Mouse (Mus musculus) neural tube, embryonic 12.5 days (tissue): ENCODE measurements at regions not wholly inside any gene's neighbourhood (a gene's known extent, or its start where the extent isn't known, plus 50 kb on each side); places are given as distances from the start of the nearest gene placed in this dataset.
A peak's percentile ranks its signal among the peaks of the same experiment; 100 is the strongest.

ENCODE experiments used
- ATAC-seq: fragments of 200-750 bp; cut with Nextera tagmentation; 2 replicates; pipeline ENCODE4 v1.8.0; 2017; ENCODE audit warnings: low read depth, mild to moderate bottlenecking, moderate TSS enrichment, moderate library complexity; ENCODE audit not compliant: low FRiP score
- H3K27ac ChIP-seq: fragments of 300-500 bp; sonication (generic); 2 replicates; pipeline ENCODE4 v1.5.1; 2016
- H3K27me3 ChIP-seq: fragments of 300-500 bp; sonication (generic); replicated peaks from 2 replicates; pipeline ENCODE4 v1.6.1; 2016; ENCODE audit warnings: mild to moderate bottlenecking
- H3K36me3 ChIP-seq: fragments of 300-500 bp; sonication (generic); 2 replicates; pipeline ENCODE4 v1.6.1; 2016; ENCODE audit warnings: mild to moderate bottlenecking
- H3K4me1 ChIP-seq: fragments of 300-500 bp; sonication (generic); 2 replicates; pipeline ENCODE4 v1.6.1; 2016
- H3K4me2 ChIP-seq: fragments of 300-500 bp; sonication (generic); replicated peaks from 2 replicates; pipeline ENCODE4 v1.6.1; 2016; ENCODE audit warnings: mild to moderate bottlenecking
- H3K4me3 ChIP-seq: fragments of 300-500 bp; sonication (generic); 2 replicates; pipeline ENCODE4 v1.5.1; 2016
- H3K9ac ChIP-seq: fragments of 300-500 bp; sonication (generic); 2 replicates; pipeline ENCODE4 v1.6.1; 2016; ENCODE audit warnings: mild to moderate bottlenecking
- H3K9me3 ChIP-seq: fragments of 300-500 bp; sonication (generic); 2 replicates; pipeline ENCODE4 v1.6.1; 2016; ENCODE audit warnings: mild to moderate bottlenecking
- WGBS: fragments of 180-500 bp; shearing (Covaris S2); methylation state at CpG from one replicate; pipeline ENCODE4 v1.1.7; 2016; 5-methylcytosine and 5-hydroxymethylcytosine counted together

- Histone ChIP-seq H3K27ac (no peak overlapping the region), H3K36me3 (no peaks in the 10 kb centered on the region), H3K9me3 (no peaks in the 10 kb centered on the region), H3K9ac (no peak overlapping the region), H3K4me2 (no peak overlapping the region), H3K4me1 (no peaks in the 10 kb centered on the region), H3K27me3 (no peaks in the 10 kb centered on the region), H3K4me3 (no peak overlapping the region)
- no peak for ATAC-seq
- 67% methylated on average over 8 of the region's 8 CpGs for WGBS
These were observed 690.4 kb downstream of the Defb40 start for GRCm38 (mm10) chr8:18287536-18288237.

DNA sequence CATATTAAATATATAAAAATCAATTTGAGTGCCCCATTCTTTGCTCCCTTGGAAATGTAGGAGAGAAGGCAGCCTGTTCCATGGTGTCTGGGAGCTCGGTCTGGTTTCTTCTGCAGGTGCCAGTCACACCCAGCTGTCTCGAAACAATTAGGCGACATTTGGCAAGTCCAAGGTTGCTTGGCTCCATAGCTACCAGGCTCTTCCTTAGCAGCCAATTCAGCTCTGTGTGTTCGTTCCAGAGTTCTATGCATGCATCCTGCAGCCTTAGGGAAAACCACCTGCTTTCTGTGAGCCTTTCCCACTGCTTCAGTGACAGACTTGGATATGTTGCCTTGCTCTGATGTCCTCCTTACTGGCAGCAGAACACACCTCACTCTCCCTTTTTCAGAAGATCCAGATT is 698.1 kb downstream of the Defb40 start:
- H3K4me2 ChIP-seq: no peak overlapping the region
- no peaks in the 10 kb centered on the region for H3K36me3 ChIP-seq
- no peak overlapping the region for H3K4me3 ChIP-seq
- H3K9me3 ChIP-seq: no peaks in the 10 kb centered on the region
- no peaks in the 10 kb centered on the region for H3K4me1 ChIP-seq
- no peak overlapping the region for H3K27ac ChIP-seq
- no peak overlapping the region for H3K9ac ChIP-seq
- ATAC-seq: no peak
- 85% methylated on average over 4 of the region's 4 CpGs for WGBS
- H3K27me3 ChIP-seq: no peaks in the 10 kb centered on the region

GRCm38 (mm10) chr8:18268301-18268700 is 709.8 kb downstream of the Defb40 start:
- no peaks in the 10 kb centered on the region for H3K9me3 ChIP-seq
- 81% methylated on average over 7 of the region's 7 CpGs for WGBS
- H3K4me3 ChIP-seq: no peak overlapping the region
- no peak for ATAC-seq
- no peak overlapping the region for H3K4me2 ChIP-seq
- no peak overlapping the region for H3K9ac ChIP-seq
- H3K36me3 ChIP-seq: no peaks in the 10 kb centered on the region
- H3K4me1 ChIP-seq: no peaks in the 10 kb centered on the region
- no peaks in the 10 kb centered on the region for H3K27me3 ChIP-seq
- no peak overlapping the region for H3K27ac ChIP-seq

- H3K4me3 ChIP-seq: no peak overlapping the region
- no peaks in the 10 kb centered on the region for H3K9me3 ChIP-seq
- 90% methylated on average over 7 of the region's 7 CpGs for WGBS
- H3K36me3 ChIP-seq: no peaks in the 10 kb centered on the region
- ATAC-seq: no peak
- no peak overlapping the region for H3K27ac ChIP-seq
- no peaks in the 10 kb centered on the region for H3K27me3 ChIP-seq
- no peaks in the 10 kb centered on the region for H3K4me1 ChIP-seq
- H3K4me2 ChIP-seq: no peak overlapping the region
- no peak overlapping the region for H3K9ac ChIP-seq
These were observed 719.6 kb downstream of the Defb40 start for GRCm38 (mm10) chr8:18258287-18258961.

DNA sequence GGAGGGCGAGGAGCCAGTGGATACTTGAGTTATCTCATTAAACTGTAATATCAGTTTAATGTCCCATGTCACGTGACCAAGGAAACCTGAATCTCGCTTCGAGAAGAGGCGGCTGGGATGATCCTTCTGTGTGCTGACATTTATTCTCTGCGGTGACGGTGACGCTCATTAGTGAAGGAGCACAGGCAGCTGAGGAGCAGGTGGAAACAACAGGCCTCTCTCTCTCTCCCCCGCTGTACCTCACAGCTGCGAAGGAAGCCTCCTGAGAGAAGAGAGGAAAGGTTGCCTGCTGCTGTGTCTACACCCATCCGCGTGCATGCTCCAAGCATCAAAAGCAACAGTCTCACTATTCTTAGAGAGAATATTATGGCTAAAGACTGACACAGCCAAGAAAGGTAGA is 731.8 kb downstream of the Defb40 start:
- ATAC-seq: peak; percentile 51
- no peak overlapping the region for H3K4me3 ChIP-seq
- H3K27ac ChIP-seq: no peak overlapping the region
- no peaks in the 10 kb centered on the region for H3K9me3 ChIP-seq
- H3K9ac ChIP-seq: no peak overlapping the region
- no peaks in the 10 kb centered on the region for H3K27me3 ChIP-seq
- no peaks in the 10 kb centered on the region; the same call in 1 of the 2 replicates for H3K4me1 ChIP-seq
- H3K36me3 ChIP-seq: no peaks in the 10 kb centered on the region
- WGBS: 74% methylated on average over 12 of the region's 12 CpGs
- H3K4me2 ChIP-seq: no peak overlapping the region

DNA sequence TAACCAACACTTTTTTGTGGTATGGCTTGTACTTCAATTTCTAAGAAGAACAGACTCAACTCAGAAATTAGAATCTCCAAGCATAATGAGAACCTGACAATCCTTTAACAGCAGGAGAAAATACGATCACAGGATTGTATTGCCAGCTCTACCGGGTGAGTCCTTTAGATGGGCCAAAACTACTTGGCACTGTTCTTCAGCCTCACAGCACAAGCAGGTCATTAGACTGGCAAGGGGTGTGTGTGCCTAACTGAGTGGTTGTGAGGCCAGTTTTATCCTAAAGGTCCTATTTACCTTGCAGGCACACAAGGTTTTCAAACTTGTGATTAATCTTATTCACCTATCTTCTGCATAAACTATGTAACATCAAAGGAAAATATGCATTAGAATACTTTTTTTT is 760.5 kb downstream of the Defb40 start:
- Histone ChIP-seq H3K9me3 (no peaks in the 10 kb centered on the region), H3K4me1 (no peaks in the 10 kb centered on the region), H3K27me3 (no peaks in the 10 kb centered on the region), H3K4me3 (no peak overlapping the region), H3K4me2 (no peak overlapping the region), H3K9ac (no peak overlapping the region), H3K27ac (no peak overlapping the region), H3K36me3 (no peaks in the 10 kb centered on the region)
- 70% methylated on average over 2 of the region's 2 CpGs for WGBS
- ATAC-seq: no peak

- Histone ChIP-seq H3K27ac (no peak overlapping the region), H3K36me3 (no peaks in the 10 kb centered on the region), H3K4me2 (no peak overlapping the region), H3K4me3 (no peak overlapping the region), H3K9me3 (no peaks in the 10 kb centered on the region), H3K4me1 (no peaks in the 10 kb centered on the region), H3K9ac (no peak overlapping the region), H3K27me3 (no peaks in the 10 kb centered on the region)
- 94% methylated on average over 7 of the region's 7 CpGs for WGBS
- no peak for ATAC-seq
These were observed 760.9 kb downstream of the Defb40 start for GRCm38 (mm10) chr8:18217192-18217591.

DNA sequence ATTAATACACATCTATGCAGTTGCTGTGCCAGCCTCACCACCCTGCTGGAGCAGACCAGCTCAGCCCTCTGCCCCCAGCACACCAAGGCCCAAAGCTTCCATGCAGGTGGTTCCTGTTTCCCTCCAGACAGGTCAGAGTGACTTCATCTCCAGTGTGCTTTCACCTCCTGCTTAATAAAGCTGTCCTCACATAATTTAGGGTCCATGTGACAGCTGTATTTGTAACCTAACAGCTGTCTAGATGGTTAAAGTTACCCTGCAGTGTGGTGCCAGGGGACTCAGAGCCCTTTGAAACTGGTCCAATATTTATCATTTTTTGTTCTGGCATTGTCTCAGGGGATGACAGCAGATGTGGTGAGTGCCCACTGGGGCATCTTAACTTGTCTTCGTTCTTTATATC is 761.5 kb downstream of the Defb40 start:
- ATAC-seq: 0 out of 2 replicates have a peak, but pooled peaks have one; percentile 37

GRCm38 (mm10) chr8:18210067-18210466 is 768.0 kb downstream of the Defb40 start:
- no peak overlapping the region for H3K9ac ChIP-seq
- no peak overlapping the region for H3K4me2 ChIP-seq
- ATAC-seq: no peak
- no peaks in the 10 kb centered on the region for H3K27me3 ChIP-seq
- no peak overlapping the region for H3K4me3 ChIP-seq
- 89% methylated on average over 1 of the region's 1 CpGs for whole genome bisulfite sequencing
- no peaks in the 10 kb centered on the region for H3K9me3 ChIP-seq
- H3K27ac ChIP-seq: no peak overlapping the region
- no peaks in the 10 kb centered on the region for H3K36me3 ChIP-seq
- H3K4me1 ChIP-seq: no peaks in the 10 kb centered on the region

More for the DNA sequence above, 761.5 kb downstream of the Defb40 start:
- Histone ChIP-seq H3K4me2 (no peak overlapping the region), H3K4me3 (no peak overlapping the region), H3K9ac (no peak overlapping the region), H3K9me3 (no peaks in the 10 kb centered on the region), H3K27ac (no peak overlapping the region), H3K36me3 (no peaks in the 10 kb centered on the region), H3K4me1 (no peaks in the 10 kb centered on the region), H3K27me3 (no peaks in the 10 kb centered on the region)
- 60% methylated on average over 1 of the region's 1 CpGs for WGBS

DNA sequence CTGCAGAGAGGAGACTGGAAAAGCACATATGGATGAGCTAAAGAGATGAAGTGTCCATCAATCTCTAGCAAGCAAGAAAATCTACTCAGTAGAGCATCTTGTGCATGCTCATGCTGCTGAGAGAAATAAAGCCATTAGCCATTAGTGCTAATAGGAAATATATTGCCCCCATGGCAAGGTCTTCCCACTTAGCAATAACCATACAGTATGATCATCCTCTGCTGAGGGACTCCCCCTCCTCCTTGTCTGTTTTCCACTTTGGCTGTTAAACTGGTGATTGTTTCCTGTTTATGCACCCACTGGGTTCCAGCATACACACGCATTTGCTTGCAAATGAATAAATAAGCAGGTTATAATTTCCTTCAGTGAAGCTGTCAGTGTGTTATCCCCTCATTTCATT is 769.4 kb downstream of the Defb40 start:
- H3K4me1 ChIP-seq: no peaks in the 10 kb centered on the region
- no peak overlapping the region for H3K27ac ChIP-seq
- no peaks in the 10 kb centered on the region for H3K27me3 ChIP-seq
- H3K4me3 ChIP-seq: no peak overlapping the region
- H3K4me2 ChIP-seq: no peak overlapping the region
- no peak overlapping the region for H3K9ac ChIP-seq
- WGBS: 63% methylated on average over 1 of the region's 1 CpGs
- no peaks in the 10 kb centered on the region for H3K36me3 ChIP-seq
- H3K9me3 ChIP-seq: no peaks in the 10 kb centered on the region
- ATAC-seq: 0 out of 2 replicates have a peak, but pooled peaks have one; percentile 29

- H3K9me3 ChIP-seq: no peaks in the 10 kb centered on the region
- no peak for ATAC-seq
These were observed 790.6 kb downstream of the Defb40 start for GRCm38 (mm10) chr8:18187486-18187885.

DNA sequence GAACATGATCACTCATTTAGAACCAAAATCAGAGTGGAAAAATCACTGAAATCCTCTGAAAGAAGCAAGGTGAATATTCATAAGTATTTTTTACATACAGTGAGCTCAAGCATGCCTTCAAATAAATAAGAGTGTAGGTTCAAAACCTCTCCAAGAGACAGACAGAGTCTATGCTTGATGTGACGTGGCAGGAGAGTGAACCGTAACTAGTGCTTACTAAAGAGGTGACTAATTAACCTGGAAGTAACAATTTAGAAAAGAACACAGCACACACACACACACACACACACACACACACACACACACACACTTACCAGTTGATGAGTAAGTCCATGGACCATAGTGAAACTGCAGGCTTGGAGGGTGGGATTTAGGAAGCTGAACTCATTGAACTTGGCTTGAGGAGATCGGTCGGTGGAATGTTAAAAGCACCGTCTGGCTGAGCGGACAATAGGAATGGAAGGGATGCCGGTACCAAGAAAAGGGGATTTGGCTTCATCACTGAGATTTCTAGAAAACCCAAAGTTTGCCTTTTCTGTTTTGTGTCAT is 802.4 kb downstream of the Defb40 start:
- H3K27ac ChIP-seq: no peak overlapping the region
- no peak overlapping the region for H3K4me3 ChIP-seq
- no peaks in the 10 kb centered on the region for H3K36me3 ChIP-seq
- H3K9ac ChIP-seq: no peak overlapping the region
- no peaks in the 10 kb centered on the region for H3K4me1 ChIP-seq
- H3K9me3 ChIP-seq: no peaks in the 10 kb centered on the region
- H3K27me3 ChIP-seq: no peaks in the 10 kb centered on the region
- no peak for ATAC-seq
- H3K4me2 ChIP-seq: no peak overlapping the region
- 89% methylated on average over 7 of the region's 7 CpGs for WGBS

More at GRCm38 (mm10) chr8:18187486-18187885, 790.6 kb downstream of the Defb40 start:
- H3K4me2 ChIP-seq: no peak overlapping the region
- H3K4me3 ChIP-seq: no peak overlapping the region
- no peaks in the 10 kb centered on the region for H3K36me3 ChIP-seq
- H3K27me3 ChIP-seq: no peaks in the 10 kb centered on the region
- no peak overlapping the region for H3K27ac ChIP-seq
- no peaks in the 10 kb centered on the region for H3K4me1 ChIP-seq
- no peak overlapping the region for H3K9ac ChIP-seq
